Mouse (Mus musculus) frontal cortex, postnatal 36 days (tissue): ENCODE data around the gene Slc13a4.

ENCODE experiments used
- DNase-seq, 2 experiments: peaks; one replicate each; pipeline ENCODE4 v3.0.0; 2022; ENCODE audit warnings: low spot score in 2 of 2

Gene Slc13a4

DNA sequence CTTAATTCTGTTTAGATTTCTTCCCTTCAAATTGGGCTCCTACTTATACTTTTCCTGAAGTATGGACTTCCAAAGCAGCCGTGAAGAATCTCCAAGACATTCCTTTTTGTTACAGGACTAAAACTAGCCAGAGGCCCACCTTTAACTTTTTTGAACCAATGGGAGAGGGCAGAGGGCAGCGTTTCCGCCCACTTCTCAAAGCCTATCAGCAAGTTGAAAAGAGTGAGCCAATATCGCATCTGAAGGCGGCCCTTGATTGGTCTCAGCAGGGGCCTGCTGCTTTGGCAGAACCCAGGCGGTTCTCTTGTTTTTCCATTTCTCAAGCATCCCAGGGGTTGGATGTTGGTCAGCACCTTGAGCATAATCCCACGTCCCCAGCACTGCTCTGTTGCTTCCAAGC, at the start of gene Slc13a4:
TSS of gene Slc13a4 (minus strand) at position 95 of the 400 bp plus-strand sequence.
- DNase-seq: no peak

DNA sequence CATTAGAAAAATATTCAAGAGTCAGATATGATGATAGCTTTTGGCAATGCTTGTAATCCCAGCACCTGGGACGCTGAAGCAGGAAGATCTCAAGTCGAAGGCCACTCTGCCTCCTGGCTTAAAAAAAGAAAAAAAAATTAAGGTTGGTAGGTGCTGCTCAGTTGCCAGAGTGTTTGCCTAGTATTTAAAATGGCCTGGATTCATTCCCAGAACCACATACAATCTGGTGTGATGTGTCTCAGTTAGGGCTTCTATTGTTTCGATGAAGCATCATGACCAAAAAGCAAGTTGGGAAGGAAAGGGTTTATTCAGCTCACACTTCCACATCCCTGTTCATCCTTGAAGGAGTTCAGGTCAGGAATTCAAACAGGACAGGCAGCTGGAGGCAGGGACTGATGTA, 47.4 kb upstream of the Slc13a4 start:
- DNase-seq: no peak

DNA sequence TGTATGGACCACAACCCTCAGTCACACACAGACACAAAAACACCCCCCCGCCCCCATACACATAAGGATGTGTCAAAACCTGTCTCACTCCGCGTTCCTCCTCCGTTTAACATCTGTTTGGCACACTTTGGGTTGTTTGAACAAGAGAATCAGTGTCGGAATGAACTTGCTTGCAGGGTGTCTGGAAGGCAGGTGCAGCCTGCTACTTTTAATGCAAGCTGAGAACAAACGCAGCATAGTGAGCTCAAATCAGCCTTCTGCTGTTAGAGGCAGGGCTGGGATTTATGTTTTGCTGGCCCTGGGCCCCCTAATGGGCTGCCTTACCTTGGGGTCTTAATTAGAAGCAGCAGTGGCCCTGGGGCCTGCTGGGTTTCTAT, 46.7 kb upstream of the Slc13a4 start:
- peak in 1 of 2 experiments; percentile 24 for DNase-seq

DNA sequence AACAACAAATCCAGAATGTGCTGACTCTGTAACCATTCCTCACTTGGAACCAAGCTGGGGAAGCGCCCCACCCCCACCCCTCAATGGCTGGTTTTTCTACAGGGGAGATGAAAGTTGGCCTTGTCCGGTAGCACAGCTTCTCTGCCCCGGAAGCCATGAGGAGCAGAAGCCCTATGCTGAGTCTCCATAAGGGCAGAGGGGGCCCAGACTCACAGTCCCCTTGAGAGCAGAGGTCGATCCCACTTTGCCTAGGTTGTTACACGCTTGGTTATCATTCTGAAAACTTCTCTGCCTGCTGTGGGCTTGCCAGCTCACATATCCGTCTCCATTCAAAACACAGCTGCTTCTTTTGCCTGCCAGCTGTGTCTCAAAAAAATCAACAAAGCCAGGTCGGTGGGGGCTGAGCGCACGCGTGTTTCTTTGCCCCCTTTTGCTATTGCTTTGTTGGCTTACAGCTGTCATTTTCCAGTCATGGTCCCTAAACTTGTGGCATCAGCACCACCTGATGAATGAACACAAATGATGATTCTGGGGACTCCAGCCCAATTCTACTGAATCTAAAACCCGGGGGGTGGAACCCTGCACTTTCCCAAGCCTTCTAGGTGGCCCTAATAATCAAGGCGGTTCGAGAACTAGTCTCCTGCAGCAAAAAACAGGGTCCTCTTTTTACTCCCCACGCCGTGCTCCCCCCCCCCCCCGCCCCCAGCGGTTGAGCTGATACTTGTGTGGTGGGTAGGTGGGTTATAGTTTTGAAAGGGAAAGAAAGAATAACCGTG, 46.1 kb upstream of the Slc13a4 start:
- no peak for DNase-seq

DNA sequence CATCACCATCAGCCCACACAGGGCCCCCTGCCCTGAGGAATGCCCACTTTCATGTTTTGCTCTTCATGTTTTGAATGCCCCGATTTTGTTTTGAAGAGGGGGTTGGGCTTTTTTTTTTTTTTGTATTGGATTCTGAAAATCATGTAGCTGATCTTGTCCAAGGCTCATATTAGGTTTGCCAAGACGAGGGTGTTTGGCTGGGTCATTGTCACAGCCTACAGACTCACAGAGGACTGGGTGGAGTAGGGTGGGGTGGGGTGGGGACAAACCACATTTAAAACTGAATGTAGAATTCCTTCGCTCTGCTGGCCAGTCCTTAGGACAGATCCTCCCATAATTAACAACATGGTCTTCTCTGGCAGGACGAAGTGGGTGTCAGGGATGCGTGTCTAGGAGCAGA, 45.5 kb upstream of the Slc13a4 start:
- no peak for DNase-seq

DNA sequence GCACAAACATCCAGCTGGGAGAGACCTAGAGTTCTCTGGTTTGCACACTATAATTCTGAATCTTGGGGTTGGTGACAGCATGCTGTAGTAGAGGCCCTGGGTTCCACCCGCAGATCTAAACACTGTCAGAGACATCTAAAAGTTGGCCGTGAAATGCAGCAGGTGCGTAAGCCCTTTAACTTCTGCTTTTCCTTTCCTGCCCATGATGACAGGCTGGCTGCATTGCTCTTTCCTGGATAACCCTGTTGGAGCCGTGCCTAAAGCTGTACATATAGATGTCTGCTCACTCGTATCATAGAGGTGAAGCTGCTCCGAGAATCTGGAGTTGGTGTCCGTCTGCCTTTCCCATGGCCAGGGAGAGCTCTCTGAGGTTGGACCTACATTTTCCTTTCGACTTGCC, 44.9 kb upstream of the Slc13a4 start:
- no peak for DNase-seq

DNA sequence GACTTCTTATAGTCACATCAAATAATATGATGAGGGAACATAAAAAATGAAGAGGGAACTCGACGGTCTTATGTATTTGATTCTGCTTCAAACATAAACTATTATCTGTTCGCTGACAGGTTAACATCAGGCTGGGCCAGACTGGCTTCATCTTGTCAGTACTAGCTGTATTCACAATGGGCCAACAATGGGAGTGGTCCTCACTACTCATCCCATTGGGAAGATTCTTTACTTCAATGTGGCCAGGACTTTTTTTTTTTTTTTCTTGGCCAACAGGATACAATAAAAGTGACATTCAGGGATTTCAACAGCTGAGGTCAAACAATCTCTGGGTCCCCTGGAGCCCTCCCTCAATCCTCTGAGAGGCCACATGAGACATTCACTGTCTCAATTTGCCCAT, 43.9 kb upstream of the Slc13a4 start:
- DNase-seq: no peak

DNA sequence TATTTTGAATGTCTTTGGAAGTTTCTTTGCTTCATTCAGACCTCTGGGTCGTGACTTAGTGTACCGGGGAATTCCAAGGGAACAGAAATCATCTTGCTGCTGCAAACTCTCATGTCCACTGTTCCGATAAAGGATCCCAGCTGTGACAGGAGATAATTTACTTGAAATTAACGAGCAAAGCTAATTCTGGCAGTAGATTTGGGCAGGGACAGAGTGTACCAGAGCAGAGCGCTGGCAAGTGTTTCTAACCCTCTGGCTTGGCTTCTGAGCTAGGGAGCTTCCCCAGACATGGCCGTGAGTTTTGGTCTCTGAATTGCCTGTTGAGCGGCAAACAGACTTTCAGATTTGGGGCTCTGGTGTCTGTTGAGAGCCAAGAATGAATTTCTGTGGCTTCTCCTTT, 41.9 kb upstream of the Slc13a4 start:
- DNase-seq: no peak

DNA sequence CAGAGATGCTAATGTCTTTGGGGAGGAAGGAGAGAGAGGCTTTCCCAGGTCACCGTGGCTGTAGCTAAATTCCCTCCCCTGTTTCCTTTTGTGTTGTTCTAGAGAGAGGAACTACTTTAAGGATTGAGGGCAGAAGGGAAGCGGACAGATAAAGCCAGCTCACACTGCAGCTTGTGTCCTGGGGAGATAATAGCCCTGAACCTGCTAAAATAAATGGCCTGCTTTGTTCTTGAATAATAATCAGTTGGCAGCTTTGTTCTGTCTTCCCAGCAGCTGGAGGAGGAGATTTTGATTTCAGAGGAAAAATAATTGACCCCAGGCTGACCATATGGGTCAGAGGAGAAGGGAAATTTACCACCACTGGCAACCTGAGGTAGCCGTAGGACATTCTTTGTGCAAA, 30.7 kb upstream of the Slc13a4 start:
- no peak for DNase-seq

DNA sequence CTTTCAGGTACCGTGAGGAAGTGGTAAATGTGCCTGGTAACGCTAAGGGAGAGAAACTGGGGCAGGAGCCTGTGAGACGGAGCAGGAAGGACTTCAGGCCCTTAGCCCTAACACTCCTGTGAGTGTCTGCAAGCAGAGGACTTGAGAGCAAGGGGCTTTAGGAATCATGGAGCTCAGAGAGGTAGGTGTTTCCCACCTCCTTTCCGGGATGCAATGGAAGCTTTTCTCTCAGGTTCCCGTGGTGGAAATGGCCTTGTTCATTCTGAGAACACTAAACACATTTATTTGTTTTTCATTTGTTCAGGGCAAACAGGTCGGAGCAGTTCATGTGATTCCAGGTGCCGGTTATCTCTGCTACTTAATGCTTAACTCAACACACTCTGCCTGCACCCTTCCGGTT, 29.9 kb upstream of the Slc13a4 start:
- no peak for DNase-seq

DNA sequence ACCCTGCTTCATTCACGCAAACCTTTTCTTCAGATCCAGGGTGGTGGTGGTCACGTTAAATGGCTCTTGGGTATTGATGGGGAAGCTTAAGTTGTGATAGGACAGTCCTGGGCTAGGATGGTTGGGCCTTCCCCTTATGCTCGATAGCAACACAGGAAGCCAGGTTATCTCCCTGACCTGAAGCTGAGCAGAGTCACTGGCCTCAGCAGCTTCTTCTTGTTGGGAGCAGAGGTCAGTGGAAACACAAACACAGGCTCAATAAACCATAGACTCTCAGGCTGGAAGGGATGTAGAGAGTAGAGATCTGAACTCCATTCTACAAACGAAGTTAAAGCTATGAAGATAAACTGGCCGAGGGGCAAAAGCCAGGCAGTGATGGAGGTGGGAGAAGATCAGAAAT, 27.5 kb upstream of the Slc13a4 start:
- no peak for DNase-seq

DNA sequence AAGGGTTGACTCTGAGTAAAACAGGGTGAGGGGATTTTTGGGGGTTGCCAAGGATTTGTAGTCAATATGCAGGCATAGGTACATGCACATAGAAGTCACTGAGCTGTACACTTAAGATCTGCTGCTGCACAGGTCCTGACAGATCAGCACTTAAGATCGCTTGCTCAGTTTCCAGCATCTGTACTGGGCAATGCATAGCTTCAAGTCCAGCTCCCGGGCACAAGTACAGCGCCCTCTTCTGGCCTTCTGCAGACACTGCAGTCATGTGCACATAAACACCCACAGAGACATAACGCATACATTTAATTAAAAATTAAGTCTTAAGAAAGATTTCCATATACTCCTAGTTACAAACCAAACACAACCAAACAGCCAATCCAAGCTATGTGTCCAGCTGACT, 26.3 kb upstream of the Slc13a4 start:
- DNase-seq: no peak

DNA sequence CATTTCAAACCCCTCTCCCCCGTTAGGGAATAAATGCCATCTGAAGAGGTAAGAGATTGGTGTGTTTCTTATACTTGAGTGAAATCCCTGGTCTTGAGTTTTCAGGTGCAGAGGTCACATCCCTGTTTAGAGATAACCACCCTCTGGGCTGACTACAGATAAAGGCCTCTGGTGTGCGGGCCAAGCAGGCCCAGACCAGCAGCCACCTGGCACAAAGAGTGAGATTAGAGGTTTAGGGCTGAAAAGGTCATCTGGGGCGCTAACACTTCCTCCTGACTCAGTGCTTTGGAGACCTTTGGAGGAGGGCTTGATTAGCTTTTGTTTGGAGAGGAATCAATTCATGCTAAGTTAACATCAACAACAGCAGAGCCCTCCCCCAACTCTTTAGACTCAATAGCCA, 25.7 kb upstream of the Slc13a4 start:
- DNase-seq: no peak

DNA sequence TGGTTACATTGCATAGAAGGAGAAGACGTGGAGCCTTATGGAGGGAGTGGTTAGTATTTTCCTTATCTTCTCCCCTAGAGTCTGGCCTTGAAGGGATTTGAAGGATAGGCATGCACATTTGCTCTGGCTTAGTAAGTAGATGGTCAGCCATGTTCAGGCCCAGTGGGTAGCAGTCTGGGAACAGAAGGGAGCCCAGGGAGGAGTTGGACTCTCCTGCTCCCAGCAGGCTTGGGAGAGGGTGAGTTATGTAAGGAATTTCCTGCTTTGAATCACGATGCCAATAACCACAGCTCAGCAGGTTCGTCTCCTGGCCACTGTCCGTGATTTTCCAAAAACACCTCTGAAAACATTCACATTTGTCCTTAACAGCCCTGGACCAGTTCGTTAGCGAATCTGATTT, 22.9 kb upstream of the Slc13a4 start:
- DNase-seq: no peak

DNA sequence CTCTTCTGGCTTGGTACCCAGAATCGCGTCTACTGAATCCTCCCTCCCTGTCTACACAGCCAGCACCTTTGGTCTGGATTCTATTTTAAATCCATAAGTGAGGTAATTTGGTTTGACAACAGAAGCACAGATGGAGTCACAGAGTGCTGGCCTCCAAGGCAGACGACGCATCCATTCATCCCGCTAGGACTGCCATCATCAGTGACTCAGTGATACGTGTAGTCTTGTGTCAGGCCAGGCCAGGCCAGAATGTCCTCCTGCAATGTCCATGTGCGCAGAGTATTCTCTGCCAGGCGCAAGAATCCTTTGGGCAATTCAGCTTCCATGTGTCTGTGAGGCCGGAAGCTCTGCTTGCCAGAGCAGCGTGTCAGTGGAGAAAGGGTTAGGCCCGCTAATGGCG, 22.0 kb upstream of the Slc13a4 start:
- DNase-seq: no peak

DNA sequence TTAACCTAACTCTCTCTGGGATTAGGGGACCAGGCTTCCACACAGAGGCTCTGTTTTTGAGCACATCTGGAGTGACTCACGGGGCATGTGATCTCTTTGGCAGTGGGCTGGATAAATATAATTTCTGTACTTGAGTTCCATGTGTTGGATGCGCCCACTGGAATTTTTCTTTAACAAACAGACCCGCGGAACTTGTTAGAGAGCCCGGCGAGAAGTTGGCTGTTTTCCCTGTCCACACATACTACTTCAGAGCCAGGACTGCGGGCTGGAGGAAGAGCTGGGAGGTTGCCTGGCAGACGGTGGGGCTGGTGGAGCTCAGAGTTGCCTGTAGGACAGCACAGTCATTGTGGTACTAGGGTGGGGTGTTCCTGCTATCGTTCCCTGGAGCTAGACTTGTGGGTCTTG, 18.2 kb upstream of the Slc13a4 start, which contains the start of gene Fam180a:
TSS of gene Fam180a (minus strand) at position 31 of the 405 bp plus-strand sequence.
- DNase-seq: peak; percentile 27 to 35

DNA sequence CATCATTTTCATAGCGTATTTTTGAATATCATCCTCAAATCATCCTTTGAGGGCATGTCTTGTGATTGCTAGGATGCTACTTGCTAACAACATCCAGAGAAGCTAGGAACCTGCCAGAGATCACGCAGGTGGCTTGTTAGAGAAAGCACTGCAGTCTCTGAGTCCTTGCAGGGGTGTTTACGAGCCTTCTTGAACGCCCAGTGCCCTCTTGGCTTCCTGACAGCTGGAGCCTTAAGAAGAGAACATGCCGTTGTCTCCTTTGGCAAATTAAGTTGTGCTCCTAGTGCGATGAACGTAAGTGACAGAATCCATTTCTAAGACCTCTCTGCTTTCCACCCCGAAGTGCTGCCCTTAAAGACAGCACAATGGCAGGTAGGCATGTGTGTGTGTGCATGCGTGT, 16.4 kb upstream of the Slc13a4 start:
- DNase-seq: no peak

DNA sequence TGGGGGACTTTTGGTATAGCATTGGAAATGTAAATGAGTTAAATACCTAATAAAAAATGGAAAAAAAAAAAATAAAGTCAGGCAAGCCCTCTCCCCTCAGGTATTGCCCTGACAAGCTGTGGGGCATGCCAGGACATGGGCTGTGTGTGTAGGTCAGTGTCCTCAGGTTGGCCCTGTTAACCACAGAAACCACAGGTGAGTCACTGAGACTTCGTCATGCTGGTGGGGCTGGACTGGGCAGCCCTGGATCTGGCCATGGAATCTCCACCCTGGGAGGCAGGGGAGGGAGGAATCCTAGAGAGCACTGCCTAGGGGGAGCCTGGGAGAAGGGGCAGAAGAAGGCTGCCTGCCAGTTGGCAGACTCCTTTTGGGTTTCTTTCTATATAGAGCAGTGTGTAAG, 15.1 kb upstream of the Slc13a4 start:
- no peak for DNase-seq

DNA sequence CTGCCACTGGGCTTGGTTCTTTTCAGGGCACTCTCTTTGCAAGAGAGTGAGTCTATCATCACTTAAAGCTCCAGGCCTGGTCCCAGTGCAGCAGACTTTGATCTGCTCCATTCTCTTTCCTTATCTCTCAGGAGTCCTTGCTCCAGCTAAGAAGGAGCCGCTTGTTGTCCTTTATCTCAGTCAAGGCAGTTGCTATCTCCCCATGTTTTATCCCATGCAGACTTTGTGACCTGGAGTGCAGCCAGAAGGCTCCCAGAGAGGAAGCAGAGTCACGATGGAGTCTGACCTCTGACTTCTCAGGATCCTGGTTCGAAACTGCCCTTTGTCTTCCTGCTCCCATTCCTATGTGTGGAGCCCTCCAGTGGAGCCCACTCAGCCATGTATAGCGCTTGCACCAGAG, 13.2 kb upstream of the Slc13a4 start:
- DNase-seq: no peak

DNA sequence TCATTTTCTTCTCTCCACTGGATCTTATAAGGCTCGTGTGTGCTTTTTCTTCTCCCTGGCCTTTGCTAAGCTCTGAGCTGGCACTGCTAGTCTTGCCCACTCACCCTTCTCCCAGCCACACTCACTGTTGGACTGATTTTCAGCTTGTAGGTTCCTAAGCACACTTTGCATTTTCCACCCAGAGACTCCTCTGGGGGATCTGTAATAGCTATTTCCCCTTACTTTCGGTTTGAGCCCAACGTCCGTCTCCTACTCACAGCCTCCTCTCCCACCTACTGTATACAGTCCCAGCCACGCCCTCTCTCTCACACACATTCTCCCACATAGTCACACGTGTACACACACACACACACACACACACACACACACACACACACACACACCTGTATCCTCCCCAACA, 11.9 kb upstream of the Slc13a4 start:
- DNase-seq: no peak

DNA sequence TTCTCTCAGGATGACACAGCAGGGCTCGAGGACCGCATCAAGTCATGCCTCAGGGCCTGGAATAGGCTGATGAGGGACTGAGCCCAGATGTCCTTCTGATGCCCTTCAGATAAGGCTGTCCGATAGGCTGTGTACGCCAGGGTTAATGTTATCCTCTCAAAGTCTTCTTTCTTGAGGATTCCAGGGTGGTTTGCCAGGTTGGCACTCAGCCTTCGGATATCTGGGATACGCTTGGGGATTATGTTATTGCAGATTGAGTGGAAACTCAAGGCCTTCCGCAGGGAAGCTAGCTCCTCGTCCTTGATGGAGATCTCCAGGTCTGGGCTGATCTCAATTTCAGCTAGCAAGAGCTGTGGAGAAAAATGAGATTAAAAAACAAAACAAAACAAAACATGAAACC, 5.6 kb upstream of the Slc13a4 start:
- DNase-seq: no peak

DNA sequence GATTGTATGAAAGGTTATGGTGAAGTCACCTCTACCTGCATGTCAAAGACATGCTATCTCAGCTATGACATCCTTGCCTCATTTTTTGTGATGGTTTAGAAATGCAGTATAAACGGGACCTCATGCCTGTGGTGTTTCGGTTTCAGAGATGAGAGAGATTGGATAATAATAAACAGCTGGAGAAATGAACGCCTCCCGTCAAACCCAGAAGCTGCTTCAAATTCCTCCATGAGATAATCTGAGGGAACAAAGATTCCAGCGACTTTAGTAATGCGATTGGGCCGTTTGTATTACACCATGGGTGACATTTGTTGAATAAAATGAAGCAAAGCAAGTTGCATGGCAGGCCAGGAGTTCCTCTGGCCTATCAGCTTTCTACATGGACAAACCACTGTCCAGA, 1.5 kb upstream of the Slc13a4 start:
- DNase-seq: no peak

DNA sequence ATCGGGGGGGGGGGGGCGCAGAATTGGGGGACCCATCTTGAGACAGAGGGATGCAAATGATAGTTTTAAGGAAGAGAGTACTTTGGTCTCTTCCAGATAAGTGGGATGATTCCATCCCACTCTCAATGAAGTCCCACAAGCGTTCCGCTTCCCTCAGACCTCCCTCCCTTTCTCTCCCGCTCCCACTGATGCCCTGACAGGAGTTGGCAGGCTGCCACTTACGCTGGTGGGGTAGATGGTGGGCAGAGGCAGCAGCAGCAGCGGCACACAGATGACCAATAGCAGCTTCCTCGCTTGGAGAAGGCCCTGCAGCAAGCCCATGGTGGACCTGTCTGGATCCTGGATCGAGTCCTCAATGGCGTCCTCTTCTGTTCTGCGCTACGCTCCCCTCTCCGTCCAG, 795 bp downstream of the Slc13a4 start:
- no peak for DNase-seq

DNA sequence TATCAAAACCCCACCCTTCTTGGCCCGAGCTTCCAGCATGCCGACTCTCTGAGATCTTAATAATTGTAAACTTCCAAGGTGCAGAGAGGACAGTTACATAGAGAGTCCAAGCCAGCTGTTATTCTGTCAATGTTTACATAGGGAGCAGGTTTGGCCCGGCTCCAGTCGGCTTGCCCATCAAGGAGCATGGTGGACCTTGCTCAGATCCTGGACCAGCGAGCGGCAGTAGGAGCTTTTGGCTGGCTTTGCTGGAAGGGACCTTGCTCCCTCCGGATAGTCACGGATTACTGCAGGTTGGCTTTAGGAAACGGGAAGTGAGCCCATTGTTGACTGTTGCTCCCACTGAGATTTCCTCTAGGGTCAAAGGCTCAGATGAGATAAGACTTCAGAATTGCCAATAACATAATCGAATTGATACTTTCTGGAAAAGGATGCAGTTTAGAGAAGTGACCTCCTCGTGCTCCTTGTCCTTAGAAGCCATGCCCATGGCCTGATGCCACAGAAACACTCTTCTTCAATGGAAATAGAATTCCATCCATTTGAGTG, 4.5 kb downstream of the Slc13a4 start:
- no peak for DNase-seq
